10 mouse cellular contexts compared by ENCODE assay signal in the genomic region with DNA sequence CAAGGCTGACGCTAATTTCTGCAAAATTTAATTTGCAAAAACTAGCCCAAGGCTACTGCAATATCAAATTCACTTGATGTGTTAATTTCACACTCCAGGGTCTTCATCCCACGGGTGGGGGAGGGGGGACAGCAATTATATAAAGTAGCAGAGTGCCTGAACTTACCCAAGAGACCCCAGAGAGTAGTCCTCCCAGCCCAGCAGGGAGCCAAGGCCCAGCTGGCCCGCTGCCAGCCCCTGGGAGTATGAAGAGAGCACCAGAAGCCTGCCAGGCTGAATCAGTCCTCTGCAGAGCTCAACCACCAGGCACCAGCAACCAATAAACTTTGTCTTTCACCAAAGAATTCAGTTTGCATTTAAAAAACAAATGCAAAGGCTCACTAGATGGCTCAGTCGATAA. TPM values are rescaled to one million over a fixed set of nuclear protein-coding genes. Genes with fewer than 3 reads are reported as not detected.
DNase-seq lines count a peak whose midpoint lies in the region; ATAC-seq lines count a peak whose summit lies in the region.
"Had no signal": no experiment of that assay in that cellular context is flagged by ENCODE, and none has a peak within 500 bp of the region (broad histone marks: within the 10 kb centered on the region; RNA-seq: fewer than 3 reads in every experiment).

No protein-coding gene starts in this region.

- H3K4me2 ChIP-seq in heart, embryonic 11.5 days, result no peak overlapping the region
- H3K4me2 ChIP-seq: liver, embryonic 15.5 days had no signal

- peaks cover 91% of the 10 kb centered on the region for H3K4me1 ChIP-seq in heart, embryonic 11.5 days (ENCODE audit: control insufficient read depth, insufficient read depth, low read length)

- intact Hi-C loops in heart, postnatal 14 days (cut with DNase I), result no loop called here

- no peak overlapping the region for H3K9ac ChIP-seq in heart, embryonic 11.5 days (ENCODE audit: low read depth, low read length)
- H3K9ac ChIP-seq: liver, embryonic 15.5 days had no signal

- no peaks in the 10 kb centered on the region for H3K36me3 ChIP-seq in heart, embryonic 11.5 days (ENCODE audit: control insufficient read depth, insufficient read depth, low read length)
- H3K36me3 ChIP-seq: liver, embryonic 15.5 days had no signal

- DNase-seq in heart, adult 9 months (ENCODE audit: low spot score in 2 of 2), result no peak
- DNase-seq in testis, postnatal 10 days (ENCODE audit: low spot score), result peak; percentile 58
- no peak for DNase-seq in testis, postnatal 14 days (ENCODE audit: low spot score)
- DNase-seq in heart, postnatal 14 days, result peak; percentile 52 to 63
- DNase-seq in spleen, postnatal 36 days (ENCODE audit: low spot score in 2 of 2), result no peak
- DNase-seq in right cerebral cortex, postnatal 36 days (ENCODE audit: low spot score in 2 of 2), result no peak
- no peak for DNase-seq in spleen, postnatal 14 days (ENCODE audit: low spot score in 2 of 2)
- DNase-seq: kidney, adult 18-20 months had no signal

- 55% methylated on average over 4 of the region's 4 CpGs for WGBS in heart, embryonic 11.5 days (ENCODE audit: insufficient replicate concordance)

- no peak for ATAC-seq in heart, embryonic 11.5 days (replicated peaks; ENCODE audit: insufficient number of reproducible peaks, low FRiP score, low TSS enrichment)

- no peaks in the 10 kb centered on the region for H3K27me3 ChIP-seq in heart, embryonic 11.5 days (ENCODE audit: control insufficient read depth, insufficient read depth, low read length)
- H3K27me3 ChIP-seq: liver, embryonic 15.5 days had no signal

- peak overlapping the region; percentile 2; the same call in 1 of the 2 replicates for H3K27ac ChIP-seq in heart, embryonic 11.5 days (ENCODE audit: low read depth, low read length)
- H3K27ac ChIP-seq: liver, embryonic 15.5 days had no signal

- H3K4me3 ChIP-seq in heart, embryonic 11.5 days (ENCODE audit: low read depth, low read length), result no peak overlapping the region
- H3K4me3 ChIP-seq: liver, embryonic 15.5 days had no signal

- no peaks in the 10 kb centered on the region for H3K9me3 ChIP-seq in heart, embryonic 11.5 days (replicated peaks; ENCODE audit: control insufficient read depth, low read length)
- H3K9me3 ChIP-seq: liver, embryonic 15.5 days had no signal

RNA-seq across cellular contexts. Expression of a gene that starts 59.8 kb away (rescaled TPM):
- polyA plus RNA-seq in heart, embryonic 11.5 days (2014; fragmentation: Nextera tagmentation; extraction: Ambion mirVana), result 16.8 and 19.4 TPM in 2 replicates
- 10 to 100 TPM; 46.6 to 48.3 TPM for total RNA-seq in heart, postnatal 14 days (2021)

Comparison
In these comparisons a context has a peak if more than half of its experiments do, and no peak if none do; other contexts are left out.
1. DNase-seq: peak in testis, postnatal 10 days (single experiment) and heart, postnatal 14 days (2 of 2); none in heart, adult 9 months (0 of 2), testis, postnatal 14 days (single experiment), spleen, postnatal 36 days (0 of 2), right cerebral cortex, postnatal 36 days (0 of 2) and spleen, postnatal 14 days (0 of 2).